Mouse (Mus musculus) lung, adult 2 months (tissue): Measurements from ENCODE around the gene Cd7.

Source experiments
- CTCF ChIP-seq: fragments of 200-500 bp; IDR thresholded peaks from 2 replicates; pipeline ENCODE4 v1.5.1; 2011; ENCODE audit warnings: mild to moderate bottlenecking, low read length, control low read depth; ENCODE audit not compliant: insufficient read depth
- POLR2A ChIP-seq: fragments of 200-500 bp; IDR thresholded peaks from 2 replicates; pipeline ENCODE4 v1.6.1; 2011; ENCODE audit warnings: low read depth, mild to moderate bottlenecking, control low read depth, low read length, borderline replicate concordance; ENCODE audit errors: extremely low read depth

- no peak for TF ChIP-seq CTCF
- no peak for TF ChIP-seq POLR2A
These were observed 22.4 kb upstream of the Cd7 start for GRCm38 (mm10) chr11:121061615-121062014.
